Mouse (Mus musculus) urinary bladder, adult 2 months (tissue): ENCODE measurements around the gene Mex3b. TPM values are rescaled to one million over a fixed set of nuclear protein-coding genes. Genes with fewer than 3 reads are reported as not detected.
A peak's percentile ranks its signal among the peaks of the same experiment; 100 is the strongest.

Experiments
- DNase-seq: peaks from one replicate; pipeline ENCODE4 v3.0.0; 2022; ENCODE audit warnings: low spot score
- polyA plus RNA-seq: library from polyadenylated mRNA; depleted of rRNA; stranded (reverse); fragments of >200 nt; gene quantifications from 2 replicates; pipeline ENCODE4 v1.2.3, GENCODE M21; 2012

Mex3b gene
- polyA plus RNA-seq, 1 experiment: 1.9 TPM

- DNase-seq: no peak
Observed at GRCm38 (mm10) chr7:82866486-82867270, 455 bp upstream of the Mex3b start.

DNA sequence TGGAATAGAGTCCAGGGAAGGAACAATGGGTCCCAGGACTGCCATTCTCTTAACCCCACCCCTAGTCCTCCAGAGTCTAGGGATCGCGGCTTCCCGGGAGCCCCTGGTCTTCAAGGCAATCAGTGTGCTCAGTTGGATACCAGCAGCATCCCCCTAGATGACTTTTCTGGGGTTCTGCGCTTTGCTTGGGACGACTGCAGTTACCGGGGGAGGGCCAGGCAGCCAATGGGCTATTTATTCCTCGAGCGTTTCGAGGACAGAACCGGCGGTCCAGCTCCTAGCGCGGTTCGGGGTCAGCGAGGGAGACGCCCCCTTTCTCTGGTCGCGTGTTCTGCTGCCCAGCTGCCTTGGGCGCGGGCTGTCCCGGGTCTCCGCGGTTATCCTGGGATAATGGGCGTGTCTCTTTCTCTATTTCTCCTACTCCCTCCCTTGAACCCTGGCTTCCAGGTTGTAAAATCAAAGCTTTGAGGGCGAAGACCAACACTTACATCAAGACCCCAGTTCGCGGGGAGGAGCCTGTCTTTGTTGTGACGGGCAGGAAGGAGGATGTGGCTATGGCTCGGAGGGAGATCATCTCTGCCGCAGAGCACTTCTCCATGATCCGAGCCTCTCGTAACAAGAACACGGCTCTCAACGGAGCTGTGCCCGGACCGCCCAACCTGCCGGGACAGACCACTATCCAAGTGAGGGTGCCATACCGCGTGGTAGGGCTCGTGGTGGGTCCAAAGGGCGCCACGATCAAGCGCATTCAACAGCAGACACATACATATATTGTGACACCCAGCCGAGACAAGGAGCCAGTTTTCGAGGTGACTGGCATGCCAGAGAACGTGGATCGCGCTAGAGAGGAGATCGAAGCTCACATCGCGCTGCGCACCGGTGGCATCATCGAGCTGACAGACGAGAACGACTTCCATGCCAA, 1.4 kb downstream of the Mex3b start:
- no peak for DNase-seq

DNA sequence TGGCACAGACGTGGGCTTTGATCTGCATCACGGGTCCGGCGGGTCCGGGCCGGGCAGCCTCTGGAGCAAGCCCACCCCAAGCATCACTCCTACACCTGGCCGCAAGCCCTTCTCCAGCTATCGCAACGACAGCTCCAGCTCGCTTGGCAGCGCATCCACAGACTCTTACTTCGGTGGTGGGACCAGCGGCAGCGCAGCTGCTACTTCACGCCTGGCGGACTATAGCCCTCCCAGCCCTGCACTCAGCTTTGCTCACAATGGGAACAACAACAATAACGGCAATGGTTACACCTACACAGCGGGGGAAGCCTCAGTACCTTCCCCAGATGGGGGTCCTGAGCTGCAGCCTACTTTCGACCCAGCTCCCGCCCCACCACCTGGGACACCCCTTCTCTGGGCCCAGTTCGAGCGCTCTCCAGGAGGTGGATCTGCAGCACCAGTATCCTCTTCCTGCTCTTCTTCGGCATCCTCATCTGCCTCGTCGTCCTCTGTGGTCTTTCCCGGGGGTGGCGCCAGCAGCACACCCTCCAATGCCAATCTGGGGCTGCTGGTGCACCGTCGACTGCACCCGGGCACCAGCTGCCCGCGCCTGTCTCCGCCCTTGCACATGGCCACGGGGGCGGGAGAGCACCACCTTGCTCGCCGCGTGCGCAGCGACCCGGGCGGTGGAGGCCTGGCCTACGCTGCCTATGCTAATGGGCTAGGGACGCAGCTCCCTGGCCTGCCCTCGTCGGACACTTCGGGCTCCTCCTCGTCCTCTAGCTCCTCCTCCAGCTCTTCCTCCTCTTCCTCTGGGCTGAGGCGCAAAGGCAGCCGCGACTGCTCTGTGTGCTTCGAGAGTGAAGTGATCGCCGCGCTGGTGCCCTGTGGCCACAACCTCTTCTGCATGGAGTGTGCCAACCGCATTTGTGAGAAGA, 2.4 kb downstream of the Mex3b start:
- peak; percentile 27 for DNase-seq

GRCm38 (mm10) chr7:82870148-82870513, 3.0 kb downstream of the Mex3b start:
- DNase-seq: no peak

- no peak for DNase-seq
Observed at GRCm38 (mm10) chr7:82876551-82876950, 9.4 kb downstream of the Mex3b start.

- DNase-seq: no peak
Observed at GRCm38 (mm10) chr7:82880016-82880415, 12.9 kb downstream of the Mex3b start.

DNA sequence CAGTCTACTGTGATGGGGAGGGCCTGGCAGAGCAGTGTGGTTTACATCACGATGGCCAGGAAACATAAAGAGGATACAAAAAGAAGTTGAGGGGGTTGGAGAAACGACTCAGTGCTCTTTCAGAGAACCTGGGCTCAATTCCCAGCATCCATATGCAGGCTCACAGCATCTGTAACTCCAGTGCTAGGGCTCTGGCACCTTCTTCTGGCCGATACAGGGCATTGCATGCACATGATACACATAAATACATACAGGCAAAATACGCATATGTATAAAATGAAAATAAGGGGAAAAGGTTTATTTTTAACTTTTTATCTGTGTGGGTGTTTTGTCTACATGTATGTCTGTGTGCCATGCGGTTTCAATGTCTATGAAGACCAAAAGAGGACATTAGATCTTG, 13.6 kb downstream of the Mex3b start:
- DNase-seq: no peak

DNA sequence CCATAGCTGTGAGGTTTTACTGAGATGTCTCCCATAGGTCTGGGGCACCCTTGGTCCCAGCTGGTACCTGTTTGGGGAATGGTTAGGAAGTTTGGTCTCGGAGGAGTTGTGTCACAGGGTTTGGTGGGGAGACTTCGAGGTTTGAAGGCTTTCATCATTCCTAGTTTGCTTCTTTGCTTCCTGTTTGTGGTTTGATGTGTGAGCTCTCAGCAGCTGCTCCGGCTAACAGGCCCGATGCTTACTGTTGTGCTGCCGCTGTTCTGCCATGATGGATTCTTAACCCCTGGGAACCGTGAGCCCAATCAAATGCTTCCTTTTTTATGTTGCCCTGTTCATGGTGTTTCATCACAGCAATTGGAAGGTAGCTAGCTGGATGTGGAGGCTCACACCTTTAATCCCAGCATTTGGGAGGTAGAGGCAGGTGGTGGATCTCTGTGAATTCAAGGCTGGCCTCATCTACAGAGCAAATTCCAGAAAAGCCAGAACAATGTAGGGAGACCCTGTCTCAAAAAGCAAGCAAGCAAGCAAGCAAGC, 23.3 kb downstream of the Mex3b start:
- no peak for DNase-seq

DNA sequence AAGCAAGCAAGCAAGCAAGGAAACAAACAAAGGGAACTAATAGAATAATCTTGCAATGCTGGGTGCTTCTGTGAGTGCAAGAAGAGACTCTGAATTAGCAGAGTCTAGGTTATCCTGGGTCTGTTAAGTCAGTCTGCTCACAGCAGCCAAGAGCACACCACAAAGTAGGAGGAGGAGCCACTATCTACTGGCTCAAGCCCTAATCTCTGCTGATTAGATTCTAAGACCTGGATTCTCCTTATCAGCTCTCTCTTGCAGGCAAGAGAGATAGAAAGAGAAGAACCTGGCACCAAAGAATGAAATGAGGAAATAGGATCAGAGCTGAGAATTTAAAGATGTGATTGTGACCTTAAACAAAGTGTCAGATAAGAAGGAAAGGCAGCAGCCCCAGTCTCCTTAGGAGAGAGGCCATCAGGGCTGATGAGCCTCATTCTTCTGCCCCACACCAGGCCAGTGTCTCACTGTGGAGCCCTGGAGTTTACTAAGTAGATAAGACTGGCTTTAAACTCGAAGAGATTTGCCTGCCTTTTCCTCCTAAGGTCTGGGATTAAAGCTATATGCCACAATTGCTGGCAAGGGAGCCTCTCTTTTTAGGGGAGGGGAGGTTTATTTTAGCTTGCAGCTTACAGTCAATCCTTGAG, 23.9 kb downstream of the Mex3b start:
- DNase-seq: no peak

- no peak for DNase-seq
Observed at GRCm38 (mm10) chr7:82894366-82894765, 27.2 kb downstream of the Mex3b start.

- DNase-seq: no peak
Observed at GRCm38 (mm10) chr7:82895606-82896005, 28.5 kb downstream of the Mex3b start.

DNA sequence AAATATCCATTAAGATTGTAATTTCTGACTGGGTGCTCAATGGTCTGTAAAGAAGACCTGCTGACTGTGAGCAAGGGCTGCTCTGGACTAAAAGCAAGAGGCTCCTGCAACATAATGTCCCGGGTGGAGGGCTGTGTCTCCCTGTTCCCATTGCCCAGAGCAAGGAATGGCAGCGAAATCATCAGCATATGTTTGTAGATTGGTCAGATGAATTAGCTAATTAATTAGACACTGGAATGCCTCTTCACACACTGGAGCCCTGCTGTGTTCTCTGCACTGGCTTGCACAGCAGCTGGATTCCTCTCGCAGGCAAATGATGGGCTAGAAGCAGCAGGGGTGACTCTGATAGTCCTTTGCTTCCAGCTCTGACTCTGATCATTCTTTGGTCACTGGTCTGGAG, 29.6 kb downstream of the Mex3b start:
- no peak for DNase-seq

DNA sequence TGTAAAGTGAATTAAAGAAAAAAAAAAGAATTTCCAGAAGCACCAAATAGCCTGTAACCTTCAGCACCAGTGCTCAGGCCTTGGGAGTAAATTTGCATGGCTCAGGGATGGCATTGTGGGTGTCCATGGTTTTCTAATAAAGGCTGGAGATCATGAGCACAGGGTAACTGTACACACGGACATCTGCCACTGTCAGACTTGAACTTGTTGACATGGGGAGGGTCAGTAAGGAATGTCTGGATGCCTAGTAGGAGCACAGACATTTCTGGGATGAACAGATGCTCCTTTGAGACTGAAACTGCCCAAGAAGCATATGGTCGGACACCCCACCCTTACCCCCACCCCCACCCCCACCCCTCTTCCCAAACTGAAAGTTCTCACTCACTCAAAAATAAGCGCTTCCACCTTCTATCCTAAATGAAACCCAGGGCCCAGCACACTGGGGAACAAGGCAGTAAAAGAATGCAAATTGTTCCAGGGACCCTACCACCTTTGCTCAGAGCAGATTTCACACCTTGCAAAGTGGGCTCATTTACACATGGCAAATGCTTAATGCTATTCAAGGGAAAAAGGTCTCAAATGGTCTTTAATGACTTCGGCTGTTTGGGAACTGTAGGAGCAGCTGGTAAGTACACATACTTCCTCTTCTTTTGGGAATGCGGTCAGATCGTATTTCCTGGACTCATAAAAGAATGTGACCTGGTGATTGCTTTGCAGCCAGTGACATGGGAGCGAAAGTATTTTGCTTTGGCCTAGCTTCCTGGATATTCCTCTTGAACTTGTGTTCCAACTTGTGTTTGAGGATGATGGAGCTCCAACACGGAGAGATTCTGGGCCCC, 32.5 kb downstream of the Mex3b start:
- no peak for DNase-seq

- no peak for DNase-seq
Observed at GRCm38 (mm10) chr7:82903006-82903405, 35.9 kb downstream of the Mex3b start.

- DNase-seq: no peak
Observed at GRCm38 (mm10) chr7:82905527-82905926, 38.4 kb downstream of the Mex3b start.

GRCm38 (mm10) chr7:82907081-82907480, 39.9 kb downstream of the Mex3b start:
- DNase-seq: no peak

DNA sequence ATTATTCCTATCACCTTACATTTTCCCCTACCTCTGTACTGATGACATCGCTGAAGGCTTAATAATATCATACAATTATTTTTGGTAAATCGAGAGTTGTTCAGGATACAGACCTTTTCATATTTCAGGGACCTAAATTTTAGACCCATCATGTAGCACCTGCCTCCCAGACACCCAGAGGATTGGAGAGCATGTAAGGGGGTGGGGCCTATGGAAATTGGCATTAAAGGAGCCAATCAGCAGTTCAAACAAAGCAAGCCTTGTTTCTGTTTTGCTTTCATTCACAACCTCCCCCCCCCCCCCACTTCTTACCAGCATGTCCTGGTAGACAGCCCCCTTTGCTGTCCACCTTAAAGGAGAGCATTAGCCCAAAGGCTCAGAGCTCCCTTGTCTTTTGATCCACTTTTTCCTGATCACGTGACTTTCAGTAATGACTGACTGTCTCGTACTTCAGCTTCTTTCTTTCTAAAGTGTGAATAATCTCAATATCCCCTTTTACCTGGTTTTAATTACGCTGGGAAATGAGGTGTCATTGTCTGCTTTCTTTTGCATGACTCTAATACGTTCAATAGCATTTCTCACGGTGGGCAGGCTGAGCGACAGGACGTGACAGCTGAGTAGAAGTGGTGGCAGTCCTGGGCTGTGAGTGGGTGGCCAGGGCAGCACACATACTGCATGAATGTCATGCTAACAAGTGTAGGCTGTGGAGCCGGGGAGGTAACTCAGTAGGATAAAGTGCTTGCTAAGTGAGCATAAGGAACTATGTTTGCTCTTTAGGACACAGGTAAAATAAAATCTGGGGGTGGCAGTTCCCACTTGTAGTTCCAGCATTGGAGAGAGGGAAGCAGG, 43.6 kb downstream of the Mex3b start:
- no peak for DNase-seq

- DNase-seq: no peak
Observed at GRCm38 (mm10) chr7:82911501-82911900, 44.4 kb downstream of the Mex3b start.

DNA sequence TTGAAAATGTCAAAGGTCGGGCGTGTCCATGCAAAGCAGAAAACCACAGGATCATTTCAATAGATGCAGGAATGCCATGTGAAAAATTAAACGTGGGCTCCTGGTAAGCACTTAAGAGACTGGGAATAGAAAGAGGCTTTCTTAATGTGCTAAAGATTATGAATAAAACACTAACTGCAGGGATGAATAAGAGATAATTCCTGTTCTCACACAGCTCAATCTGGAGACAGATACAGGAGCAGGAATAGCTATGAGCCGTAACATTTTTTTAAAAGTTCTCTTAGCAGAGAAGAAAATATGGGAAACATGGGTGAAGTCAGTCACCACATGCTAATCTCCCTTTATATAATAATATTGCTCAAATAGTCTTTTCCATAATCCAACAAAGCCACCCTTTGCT, 47.2 kb downstream of the Mex3b start:
- no peak for DNase-seq
